Mouse (Mus musculus): ENCODE data around the gene Gm1527. TPM values are rescaled to one million over a fixed set of nuclear protein-coding genes. Genes with fewer than 3 reads are reported as not detected.
"Not testable (repeated sequence)": the region's sequence is repeated elsewhere in the genome, so short reads cannot be mapped to it uniquely, and the experiment has no call there.

The Gm1527 gene
- not detected in 2 replicates for polyA plus RNA-seq (2015; fragmentation: Nextera tagmentation; extraction: Ambion mirVana)

DNA sequence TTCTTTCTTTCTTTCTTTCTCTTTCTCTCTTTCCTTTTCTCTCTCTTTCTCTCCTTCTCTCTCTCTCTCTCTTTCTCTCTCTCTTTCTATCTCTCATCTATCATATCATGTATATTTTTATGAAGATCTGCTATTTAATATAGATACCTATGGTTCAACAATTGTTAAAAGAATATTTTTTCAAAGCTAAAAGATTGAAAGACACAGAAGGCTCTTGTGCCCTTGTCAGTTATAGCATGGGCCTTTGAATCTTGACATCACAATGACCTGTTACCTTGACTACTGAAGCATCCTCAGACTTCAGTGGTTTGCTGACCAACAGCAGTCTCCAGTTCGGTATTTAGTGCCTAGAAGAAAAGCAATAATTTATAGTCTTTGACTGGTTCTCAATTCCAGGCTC lies at the start of gene Gm1527:
Gene Gm1527 (plus strand): TSS at position 301 of the 400 bp plus-strand sequence.
- WGBS = 50% methylated on average over 1 of the region's 1 CpGs
- no peak for ATAC-seq
- H3K4me1 ChIP-seq (ENCODE audit: control insufficient read depth, insufficient read depth, low read length) = no peaks in the 10 kb centered on the region
- H3K9me3 ChIP-seq (ENCODE audit: control insufficient read depth, low read length) = no peaks in the 10 kb centered on the region
- no peaks in the 10 kb centered on the region for H3K36me3 ChIP-seq (ENCODE audit: control insufficient read depth, insufficient read depth, low read length)
- no peak within 1 kb of the TSS for H3K27ac ChIP-seq (ENCODE audit: low read length)
- no peak within 1 kb of the TSS for H3K9ac ChIP-seq (ENCODE audit: low read depth, low read length)
- H3K27me3 ChIP-seq (replicated peaks; ENCODE audit: control insufficient read depth, insufficient read depth, low read length) = no peaks in the 10 kb centered on the region
- no peak within 1 kb of the TSS for H3K4me2 ChIP-seq (ENCODE audit: low read depth, low read length)
- H3K4me3 ChIP-seq (ENCODE audit: low read length) = no peak within 1 kb of the TSS

DNA sequence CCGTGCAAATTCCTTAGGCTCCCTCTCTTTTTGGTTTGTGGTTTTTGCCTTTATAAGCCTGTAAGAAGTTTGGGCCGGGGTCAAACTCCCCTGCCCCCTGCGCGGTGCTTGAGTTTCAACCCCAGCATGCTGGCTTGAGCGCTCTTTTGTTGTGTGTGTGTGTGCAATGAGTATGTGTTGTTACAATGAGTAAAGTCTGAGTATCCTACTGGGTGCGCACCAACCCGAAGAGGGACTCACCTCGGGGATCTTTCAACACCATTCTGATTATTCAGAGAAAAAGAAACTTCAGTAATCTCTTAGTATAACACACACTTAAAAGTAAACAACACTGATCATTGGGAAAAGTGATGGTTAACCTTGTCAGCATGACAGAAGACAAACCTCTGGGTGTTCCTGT lies 49.2 kb upstream of the Gm1527 start:
- Histone ChIP-seq H3K27me3 (replicated peaks; ENCODE audit: control insufficient read depth, insufficient read depth, low read length) (no peaks in the 10 kb centered on the region), H3K9ac (ENCODE audit: low read depth, low read length) (no peak overlapping the region), H3K4me3 (ENCODE audit: low read length) (no peak overlapping the region), H3K9me3 (ENCODE audit: control insufficient read depth, low read length) (no peaks in the 10 kb centered on the region), H3K4me2 (ENCODE audit: low read depth, low read length) (no peak overlapping the region), H3K36me3 (ENCODE audit: control insufficient read depth, insufficient read depth, low read length) (no peaks in the 10 kb centered on the region), H3K4me1 (ENCODE audit: control insufficient read depth, insufficient read depth, low read length) (no peaks in the 10 kb centered on the region), H3K27ac (ENCODE audit: low read length) (no peak overlapping the region)
- 54% methylated on average over 8 of the region's 8 CpGs for WGBS
- no peak for ATAC-seq

- H3K27me3 ChIP-seq (replicated peaks; ENCODE audit: control insufficient read depth, insufficient read depth, low read length) = no peaks in the 10 kb centered on the region
- no peak overlapping the region for H3K4me3 ChIP-seq (ENCODE audit: low read length)
- H3K4me2 ChIP-seq (ENCODE audit: low read depth, low read length) = no peak overlapping the region
- no peak overlapping the region for H3K27ac ChIP-seq (ENCODE audit: low read length)
- H3K4me1 ChIP-seq (ENCODE audit: control insufficient read depth, insufficient read depth, low read length) = no peaks in the 10 kb centered on the region
- no peaks in the 10 kb centered on the region for H3K9me3 ChIP-seq (ENCODE audit: control insufficient read depth, low read length)
- H3K9ac ChIP-seq (ENCODE audit: low read depth, low read length) = no peak overlapping the region
- no peak for ATAC-seq
- no peaks in the 10 kb centered on the region for H3K36me3 ChIP-seq (ENCODE audit: control insufficient read depth, insufficient read depth, low read length)
These were observed 45.3 kb upstream of the Gm1527 start for GRCm38 (mm10) chr3:28847115-28847514.

DNA sequence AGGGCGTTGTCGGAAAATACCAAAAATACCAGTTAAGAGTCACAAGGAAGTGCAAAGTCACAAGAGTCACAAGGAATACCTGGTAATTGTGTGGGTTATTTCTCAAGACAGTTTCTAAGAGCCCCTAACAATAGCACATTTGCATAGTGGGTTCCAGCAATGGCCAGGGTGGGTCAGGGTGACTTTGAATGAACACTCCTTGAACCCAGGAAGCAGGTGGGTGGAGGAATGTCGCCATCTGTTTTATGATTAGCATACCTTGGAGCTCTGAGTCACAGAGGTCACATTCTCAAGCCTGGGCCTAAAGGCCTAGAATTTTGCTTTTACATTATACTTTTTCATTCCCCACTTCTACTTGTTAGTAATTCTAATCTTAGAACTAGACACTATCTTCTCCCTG lies 40.2 kb upstream of the Gm1527 start:
- not testable (repeated sequence) for H3K4me3 ChIP-seq (ENCODE audit: low read length); H3K27ac ChIP-seq (ENCODE audit: low read length); H3K4me2 ChIP-seq (ENCODE audit: low read depth, low read length); ATAC-seq; H3K9me3 ChIP-seq (ENCODE audit: control insufficient read depth, low read length); H3K4me1 ChIP-seq (ENCODE audit: control insufficient read depth, insufficient read depth, low read length); H3K9ac ChIP-seq (ENCODE audit: low read depth, low read length); H3K36me3 ChIP-seq (ENCODE audit: control insufficient read depth, insufficient read depth, low read length); H3K27me3 ChIP-seq (replicated peaks; ENCODE audit: control insufficient read depth, insufficient read depth, low read length)
- 86% methylated on average over 3 of the region's 3 CpGs for WGBS

DNA sequence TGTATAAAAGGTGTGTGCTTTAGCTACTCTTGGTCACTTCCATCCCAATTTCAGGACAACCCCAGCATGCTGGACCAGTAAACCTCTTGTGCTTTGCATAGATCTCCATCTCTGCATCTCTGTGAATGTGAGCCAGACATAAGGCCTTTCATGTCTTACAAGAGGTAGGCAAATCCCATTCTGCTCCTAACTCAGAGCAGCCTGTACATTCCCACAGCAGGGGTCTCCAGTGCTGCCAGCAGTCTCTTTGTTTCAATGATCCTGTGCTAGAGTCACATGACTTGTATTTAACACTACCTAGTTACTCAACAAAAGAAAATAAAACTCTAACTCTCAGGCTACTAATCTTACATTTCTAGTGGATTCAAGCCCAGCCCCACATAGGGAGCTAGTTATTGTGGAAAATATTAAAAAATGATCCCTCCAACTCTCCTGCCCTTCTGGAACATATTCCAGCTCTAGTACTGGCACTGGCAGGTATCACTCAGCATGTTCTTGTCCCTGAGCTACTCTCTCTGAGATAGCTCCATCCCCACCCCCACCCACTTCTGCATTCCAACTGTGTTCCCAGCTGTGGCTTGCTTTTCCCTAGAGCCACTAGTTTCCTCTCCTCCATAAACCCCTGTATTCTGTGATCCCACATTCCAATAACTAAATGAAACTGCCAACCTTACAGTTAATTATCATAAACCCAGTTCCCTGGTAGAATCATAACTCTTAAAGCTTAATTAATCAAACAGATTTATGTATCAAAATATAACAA lies 32.6 kb upstream of the Gm1527 start:
- H3K36me3 ChIP-seq (ENCODE audit: control insufficient read depth, insufficient read depth, low read length); H3K4me1 ChIP-seq (ENCODE audit: control insufficient read depth, insufficient read depth, low read length); H3K27ac ChIP-seq (ENCODE audit: low read length); H3K4me3 ChIP-seq (ENCODE audit: low read length); H3K27me3 ChIP-seq (replicated peaks; ENCODE audit: control insufficient read depth, insufficient read depth, low read length); H3K4me2 ChIP-seq (ENCODE audit: low read depth, low read length); H3K9ac ChIP-seq (ENCODE audit: low read depth, low read length); ATAC-seq; H3K9me3 ChIP-seq (ENCODE audit: control insufficient read depth, low read length): not testable (repeated sequence)

DNA sequence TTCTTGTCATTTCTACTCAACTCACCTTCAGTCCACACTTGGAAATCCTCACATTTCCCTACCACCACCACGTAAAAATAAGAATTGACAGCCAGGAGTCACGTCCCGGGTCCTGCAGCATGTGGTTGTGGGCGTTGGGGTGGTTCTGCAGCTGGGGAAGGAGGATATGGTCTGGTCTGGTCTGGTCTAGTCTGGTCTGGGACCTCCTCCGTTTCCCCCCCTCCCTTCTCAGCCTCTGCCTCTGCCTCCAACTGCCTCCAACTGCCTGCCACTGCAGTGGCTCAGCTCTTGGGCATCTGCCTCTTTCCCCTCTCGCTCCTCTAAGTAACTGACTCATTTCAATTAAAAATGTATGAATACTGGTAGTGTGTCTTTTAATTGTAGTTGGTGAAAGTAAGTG lies 4.5 kb downstream of the Gm1527 start:
- not testable (repeated sequence) for H3K9ac ChIP-seq (ENCODE audit: low read depth, low read length); H3K27ac ChIP-seq (ENCODE audit: low read length); H3K9me3 ChIP-seq (ENCODE audit: control insufficient read depth, low read length); H3K36me3 ChIP-seq (ENCODE audit: control insufficient read depth, insufficient read depth, low read length); H3K4me3 ChIP-seq (ENCODE audit: low read length); H3K27me3 ChIP-seq (replicated peaks; ENCODE audit: control insufficient read depth, insufficient read depth, low read length); H3K4me2 ChIP-seq (ENCODE audit: low read depth, low read length); ATAC-seq; H3K4me1 ChIP-seq (ENCODE audit: control insufficient read depth, insufficient read depth, low read length)
- WGBS = 59% methylated on average over 6 of the region's 6 CpGs

- Histone ChIP-seq H3K27ac (ENCODE audit: low read length) (no peak overlapping the region), H3K9me3 (ENCODE audit: control insufficient read depth, low read length) (no peaks in the 10 kb centered on the region), H3K4me3 (ENCODE audit: low read length) (no peak overlapping the region), H3K36me3 (ENCODE audit: control insufficient read depth, insufficient read depth, low read length) (no peaks in the 10 kb centered on the region), H3K4me2 (ENCODE audit: low read depth, low read length) (no peak overlapping the region), H3K4me1 (ENCODE audit: control insufficient read depth, insufficient read depth, low read length) (no peaks in the 10 kb centered on the region), H3K27me3 (replicated peaks; ENCODE audit: control insufficient read depth, insufficient read depth, low read length) (no peaks in the 10 kb centered on the region), H3K9ac (ENCODE audit: low read depth, low read length) (no peak overlapping the region)
- 78% methylated on average over 2 of the region's 2 CpGs for WGBS
- ATAC-seq = no peak
These were observed 73.5 kb downstream of the Gm1527 start for GRCm38 (mm10) chr3:28965931-28966330.

- Histone ChIP-seq H3K27ac (ENCODE audit: low read length) (no peak overlapping the region), H3K27me3 (replicated peaks; ENCODE audit: control insufficient read depth, insufficient read depth, low read length) (no peaks in the 10 kb centered on the region), H3K9me3 (ENCODE audit: control insufficient read depth, low read length) (no peaks in the 10 kb centered on the region), H3K4me1 (ENCODE audit: control insufficient read depth, insufficient read depth, low read length) (no peaks in the 10 kb centered on the region), H3K4me2 (ENCODE audit: low read depth, low read length) (no peak overlapping the region), H3K4me3 (ENCODE audit: low read length) (no peak overlapping the region), H3K9ac (ENCODE audit: low read depth, low read length) (no peak overlapping the region), H3K36me3 (ENCODE audit: control insufficient read depth, insufficient read depth, low read length) (no peaks in the 10 kb centered on the region)
- no peak for ATAC-seq
- 0% methylated on average over 4 of the region's 4 CpGs for WGBS
These were observed 76.4 kb downstream of the Gm1527 start for GRCm38 (mm10) chr3:28968851-28969250.
